Mouse (Mus musculus): ENCODE data around the gene Spock1. TPM values are rescaled to one million over a fixed set of nuclear protein-coding genes. Genes with fewer than 3 reads are reported as not detected.

Spock1 gene
- polyA plus RNA-seq, 1 experiment from 2014 or later = 1.2 TPM

DNA sequence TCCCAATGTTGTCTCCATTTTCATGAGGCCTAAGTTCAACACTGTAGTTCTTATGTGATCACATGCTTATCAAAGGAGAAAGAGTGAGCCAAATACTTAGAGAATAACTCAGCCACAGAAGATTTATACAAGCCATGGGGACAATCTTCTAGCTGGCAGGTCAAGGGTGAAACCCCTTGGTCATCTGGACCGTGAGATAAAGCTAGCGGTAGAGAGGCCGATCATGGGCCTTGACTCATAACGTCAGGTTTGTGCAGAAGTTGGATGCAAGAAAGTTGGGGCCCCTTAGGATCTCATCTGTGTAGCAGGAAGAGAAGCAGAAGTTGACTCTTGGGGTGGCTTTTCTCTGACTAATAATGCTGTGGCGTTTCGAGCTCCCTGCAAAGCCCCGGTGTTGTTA, 253.8 kb downstream of the Spock1 start:
- H3K4me3 ChIP-seq (ENCODE audit: low read depth, low read length) = no peak overlapping the region
- H3K9ac ChIP-seq (ENCODE audit: low read length) = no peak overlapping the region
- H3K36me3 ChIP-seq (ENCODE audit: control insufficient read depth, insufficient read depth, low read length) = no peaks in the 10 kb centered on the region
- no peak for ATAC-seq (ENCODE audit: insufficient number of reproducible peaks, low FRiP score, low TSS enrichment, low read depth)
- no peaks in the 10 kb centered on the region for H3K9me3 ChIP-seq (ENCODE audit: control insufficient read depth, low read length)
- 85% methylated on average over 7 of the region's 7 CpGs for WGBS
- H3K27ac ChIP-seq (replicated peaks; ENCODE audit: low read depth, low read length) = no peak overlapping the region
- no peak for DNase-seq (ENCODE audit: low spot score)
- no peak overlapping the region for H3K4me2 ChIP-seq (ENCODE audit: low read depth, severe bottlenecking)
- no peaks in the 10 kb centered on the region for H3K27me3 ChIP-seq (ENCODE audit: control insufficient read depth, insufficient read depth, low read length)
- no peaks in the 10 kb centered on the region for H3K4me1 ChIP-seq (ENCODE audit: control insufficient read depth, insufficient read depth, low read length)

DNA sequence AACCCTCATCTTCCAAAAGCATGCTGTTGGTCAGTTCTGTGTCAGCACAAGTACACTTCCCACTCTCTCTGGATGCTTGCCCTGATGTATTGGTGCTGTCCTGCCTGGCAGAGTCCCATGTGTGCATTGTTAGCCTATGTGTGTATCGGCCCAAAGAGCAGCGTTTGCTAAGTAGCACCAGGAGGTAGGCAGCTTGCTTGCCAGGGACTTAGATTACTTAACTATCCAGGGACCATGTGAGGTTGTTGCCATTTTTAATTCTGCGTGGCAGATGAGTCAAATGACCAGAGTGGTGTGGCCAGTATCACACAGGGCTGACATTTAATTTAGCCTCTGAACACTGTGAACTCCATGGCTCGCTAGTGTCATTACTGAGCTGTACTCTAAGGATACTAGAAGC, 256.9 kb downstream of the Spock1 start:
- no peaks in the 10 kb centered on the region for H3K4me1 ChIP-seq (ENCODE audit: control insufficient read depth, insufficient read depth, low read length)
- no peak for DNase-seq (ENCODE audit: low spot score)
- no peak overlapping the region for H3K4me3 ChIP-seq (ENCODE audit: low read depth, low read length)
- no peak overlapping the region for H3K4me2 ChIP-seq (ENCODE audit: low read depth, severe bottlenecking)
- no peaks in the 10 kb centered on the region for H3K9me3 ChIP-seq (ENCODE audit: control insufficient read depth, low read length)
- 87% methylated on average over 4 of the region's 4 CpGs for WGBS
- H3K36me3 ChIP-seq (ENCODE audit: control insufficient read depth, insufficient read depth, low read length) = no peaks in the 10 kb centered on the region
- H3K27me3 ChIP-seq (ENCODE audit: control insufficient read depth, insufficient read depth, low read length) = no peaks in the 10 kb centered on the region
- no peak overlapping the region for H3K9ac ChIP-seq (ENCODE audit: low read length)
- no peak overlapping the region for H3K27ac ChIP-seq (replicated peaks; ENCODE audit: low read depth, low read length)
- no peak for ATAC-seq (ENCODE audit: insufficient number of reproducible peaks, low FRiP score, low TSS enrichment, low read depth)

DNA sequence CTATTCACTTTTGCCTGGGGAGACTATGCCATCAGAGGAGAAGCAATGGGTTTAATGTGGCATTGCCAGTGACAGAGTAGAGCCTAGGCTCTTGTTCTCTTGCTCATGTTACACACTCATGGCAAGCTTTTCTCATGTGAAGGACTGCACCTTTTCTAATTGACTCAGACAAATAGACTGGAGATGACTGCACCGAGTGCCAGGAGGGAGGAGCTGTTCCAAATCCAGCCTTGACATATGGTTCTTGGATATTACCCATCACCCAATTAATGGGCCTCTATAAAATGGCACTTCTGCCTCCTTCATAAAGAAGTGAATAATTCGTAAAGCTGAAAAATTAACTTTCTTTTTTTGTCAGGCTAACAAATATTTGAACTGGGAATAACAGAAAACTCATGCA, 259.3 kb downstream of the Spock1 start:
- Histone ChIP-seq H3K4me1 (ENCODE audit: control insufficient read depth, insufficient read depth, low read length) (no peaks in the 10 kb centered on the region), H3K4me3 (ENCODE audit: low read depth, low read length) (no peak overlapping the region), H3K9me3 (ENCODE audit: control insufficient read depth, low read length) (no peaks in the 10 kb centered on the region), H3K4me2 (ENCODE audit: low read depth, severe bottlenecking) (no peak overlapping the region), H3K36me3 (ENCODE audit: control insufficient read depth, insufficient read depth, low read length) (no peaks in the 10 kb centered on the region), H3K27ac (replicated peaks; ENCODE audit: low read depth, low read length) (no peak overlapping the region), H3K27me3 (ENCODE audit: control insufficient read depth, insufficient read depth, low read length) (no peaks in the 10 kb centered on the region), H3K9ac (ENCODE audit: low read length) (no peak overlapping the region)
- ATAC-seq (ENCODE audit: insufficient number of reproducible peaks, low FRiP score, low TSS enrichment, low read depth) (no peak), DNase-seq (ENCODE audit: low spot score) (no peak)
- WGBS = 79% methylated on average over 2 of the region's 2 CpGs

DNA sequence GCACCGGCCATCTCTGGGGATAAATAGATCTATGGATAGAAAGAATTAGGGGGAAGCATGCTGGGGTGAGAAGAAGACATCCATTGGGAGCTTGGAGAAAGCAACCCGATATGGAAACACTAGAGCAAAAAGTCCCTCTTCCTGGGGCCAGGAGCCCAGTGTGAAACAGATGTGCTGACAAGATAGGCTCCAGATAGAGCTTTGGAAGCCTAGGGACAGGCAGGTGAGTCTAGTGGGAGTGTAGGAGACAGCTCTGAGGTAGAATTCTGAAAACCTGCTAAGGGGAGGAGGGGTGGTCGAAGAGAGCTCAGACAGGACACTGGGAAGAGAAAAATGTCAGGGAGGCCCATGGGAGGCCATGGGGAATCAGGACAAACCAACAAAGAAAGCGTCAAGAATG, 260.7 kb downstream of the Spock1 start:
- Histone ChIP-seq H3K27me3 (ENCODE audit: control insufficient read depth, insufficient read depth, low read length) (no peaks in the 10 kb centered on the region), H3K36me3 (ENCODE audit: control insufficient read depth, insufficient read depth, low read length) (no peaks in the 10 kb centered on the region), H3K4me3 (ENCODE audit: low read depth, low read length) (no peak overlapping the region), H3K27ac (replicated peaks; ENCODE audit: low read depth, low read length) (no peak overlapping the region), H3K4me1 (ENCODE audit: control insufficient read depth, insufficient read depth, low read length) (no peaks in the 10 kb centered on the region), H3K9me3 (ENCODE audit: control insufficient read depth, low read length) (no peaks in the 10 kb centered on the region), H3K9ac (ENCODE audit: low read length) (no peak overlapping the region), H3K4me2 (ENCODE audit: low read depth, severe bottlenecking) (no peak overlapping the region)
- 80% methylated on average over 4 of the region's 4 CpGs for WGBS
- no peak for DNase-seq (ENCODE audit: low spot score)
- no peak for ATAC-seq (ENCODE audit: insufficient number of reproducible peaks, low FRiP score, low TSS enrichment, low read depth)

DNA sequence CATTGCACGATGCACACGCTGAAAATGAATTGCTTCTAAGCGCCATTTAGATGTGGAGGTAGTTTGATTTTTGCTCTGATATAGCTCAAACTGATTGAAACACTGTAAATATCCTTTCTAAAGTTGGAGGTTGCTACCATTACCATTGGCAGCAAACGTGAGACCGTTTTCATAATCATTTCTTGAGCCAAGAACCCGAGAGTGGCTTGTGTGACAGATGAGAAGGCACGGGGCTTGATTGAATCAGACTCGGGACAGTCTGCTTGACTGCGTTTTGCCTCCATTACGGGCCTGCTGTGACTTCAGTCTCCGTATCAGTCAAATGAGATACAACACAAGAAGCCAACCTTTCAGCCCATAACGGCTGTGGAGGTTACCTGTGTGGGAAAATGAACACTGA, 265.1 kb downstream of the Spock1 start:
- Histone ChIP-seq H3K27ac (replicated peaks; ENCODE audit: low read depth, low read length) (no peak overlapping the region), H3K27me3 (ENCODE audit: control insufficient read depth, insufficient read depth, low read length) (no peaks in the 10 kb centered on the region), H3K4me3 (ENCODE audit: low read depth, low read length) (no peak overlapping the region), H3K4me2 (ENCODE audit: low read depth, severe bottlenecking) (no peak overlapping the region), H3K4me1 (ENCODE audit: control insufficient read depth, insufficient read depth, low read length) (no peaks in the 10 kb centered on the region), H3K36me3 (ENCODE audit: control insufficient read depth, insufficient read depth, low read length) (no peaks in the 10 kb centered on the region), H3K9ac (ENCODE audit: low read length) (no peak overlapping the region), H3K9me3 (ENCODE audit: control insufficient read depth, low read length) (no peaks in the 10 kb centered on the region)
- ATAC-seq (ENCODE audit: insufficient number of reproducible peaks, low FRiP score, low TSS enrichment, low read depth) (no peak), DNase-seq (ENCODE audit: low spot score) (no peak)
- 85% methylated on average over 12 of the region's 12 CpGs for WGBS

DNA sequence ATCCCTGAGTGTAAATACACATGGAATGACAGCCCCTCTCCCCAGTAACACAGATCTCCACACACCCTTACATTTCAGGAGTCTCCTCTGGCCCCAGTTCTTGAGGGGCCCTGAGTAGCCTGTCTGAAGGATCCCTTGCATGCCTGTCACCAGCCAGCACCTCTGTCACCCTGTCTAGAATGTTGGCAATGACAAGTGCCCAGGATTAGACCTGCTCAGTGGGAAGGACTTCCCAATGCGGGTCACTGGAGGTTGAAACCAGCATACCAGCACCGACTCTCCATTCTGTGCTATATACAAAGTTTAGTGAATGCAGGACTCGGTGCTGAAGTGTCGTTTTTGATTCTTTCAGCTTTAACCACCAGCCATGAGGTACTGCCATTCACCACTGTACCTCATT, 266.5 kb downstream of the Spock1 start:
- ATAC-seq (ENCODE audit: insufficient number of reproducible peaks, low FRiP score, low TSS enrichment, low read depth) (no peak), DNase-seq (ENCODE audit: low spot score) (no peak)
- Histone ChIP-seq H3K4me1 (ENCODE audit: control insufficient read depth, insufficient read depth, low read length) (no peaks in the 10 kb centered on the region), H3K9ac (ENCODE audit: low read length) (no peak overlapping the region), H3K4me3 (ENCODE audit: low read depth, low read length) (no peak overlapping the region), H3K9me3 (ENCODE audit: control insufficient read depth, low read length) (no peaks in the 10 kb centered on the region), H3K27ac (replicated peaks; ENCODE audit: low read depth, low read length) (no peak overlapping the region), H3K36me3 (ENCODE audit: control insufficient read depth, insufficient read depth, low read length) (no peaks in the 10 kb centered on the region), H3K4me2 (ENCODE audit: low read depth, severe bottlenecking) (no peak overlapping the region), H3K27me3 (ENCODE audit: control insufficient read depth, insufficient read depth, low read length) (no peaks in the 10 kb centered on the region)
- 89% methylated on average over 4 of the region's 4 CpGs for WGBS

DNA sequence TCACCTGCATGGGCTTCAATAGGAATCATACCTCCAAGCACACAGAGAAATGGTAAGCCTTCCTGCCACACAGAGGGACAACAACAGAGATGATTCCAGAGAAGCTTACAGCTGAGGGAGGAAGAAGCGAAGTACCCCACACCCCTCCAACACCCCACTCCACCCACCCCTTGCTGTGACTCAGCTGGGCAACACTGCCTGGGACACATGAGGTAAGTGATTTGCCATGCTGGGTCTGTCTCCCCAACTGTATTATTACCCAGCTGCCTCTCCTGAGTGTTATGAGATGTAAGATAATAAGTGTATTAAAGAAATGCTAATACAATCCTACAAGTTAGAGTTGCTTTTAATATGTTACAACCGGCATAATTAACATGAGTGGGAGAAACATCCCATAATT, 267.2 kb downstream of the Spock1 start:
- Histone ChIP-seq H3K4me2 (ENCODE audit: low read depth, severe bottlenecking) (no peak overlapping the region), H3K4me3 (ENCODE audit: low read depth, low read length) (no peak overlapping the region), H3K9me3 (ENCODE audit: control insufficient read depth, low read length) (no peaks in the 10 kb centered on the region), H3K9ac (ENCODE audit: low read length) (no peak overlapping the region), H3K4me1 (ENCODE audit: control insufficient read depth, insufficient read depth, low read length) (no peaks in the 10 kb centered on the region), H3K27ac (replicated peaks; ENCODE audit: low read depth, low read length) (no peak overlapping the region), H3K27me3 (ENCODE audit: control insufficient read depth, insufficient read depth, low read length) (no peaks in the 10 kb centered on the region), H3K36me3 (ENCODE audit: control insufficient read depth, insufficient read depth, low read length) (no peaks in the 10 kb centered on the region)
- ATAC-seq (ENCODE audit: insufficient number of reproducible peaks, low FRiP score, low TSS enrichment, low read depth) (no peak), DNase-seq (ENCODE audit: low spot score) (no peak)
- 87% methylated on average over 2 of the region's 2 CpGs for WGBS

DNA sequence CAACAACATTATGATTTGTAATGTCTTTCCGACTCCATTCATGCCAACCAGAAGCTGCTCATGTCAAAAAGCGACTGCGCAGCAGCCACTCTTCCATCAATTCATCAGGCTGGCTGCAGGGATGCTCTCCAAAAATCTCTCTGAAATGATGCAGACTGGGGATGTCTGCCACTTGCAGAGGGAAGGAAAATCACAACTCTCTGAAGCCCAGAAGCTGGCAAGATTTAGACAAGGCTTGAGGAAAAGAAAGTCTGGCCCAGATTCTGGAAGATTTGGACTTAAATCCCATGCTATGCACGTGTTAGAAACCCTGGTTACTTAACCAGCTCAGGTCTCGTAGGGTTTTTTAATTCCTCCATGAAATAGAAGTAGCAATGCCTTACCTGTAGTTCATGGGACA, 269.3 kb downstream of the Spock1 start:
- no peaks in the 10 kb centered on the region for H3K27me3 ChIP-seq (ENCODE audit: control insufficient read depth, insufficient read depth, low read length)
- H3K4me2 ChIP-seq (ENCODE audit: low read depth, severe bottlenecking) = no peak overlapping the region
- H3K9ac ChIP-seq (ENCODE audit: low read length) = no peak overlapping the region
- H3K4me3 ChIP-seq (ENCODE audit: low read depth, low read length) = no peak overlapping the region
- ATAC-seq (ENCODE audit: insufficient number of reproducible peaks, low FRiP score, low TSS enrichment, low read depth) = no peak
- WGBS = 90% methylated on average over 5 of the region's 5 CpGs
- H3K4me1 ChIP-seq (ENCODE audit: control insufficient read depth, insufficient read depth, low read length) = no peaks in the 10 kb centered on the region
- no peak overlapping the region for H3K27ac ChIP-seq (replicated peaks; ENCODE audit: low read depth, low read length)
- H3K36me3 ChIP-seq (ENCODE audit: control insufficient read depth, insufficient read depth, low read length) = no peaks in the 10 kb centered on the region
- DNase-seq (ENCODE audit: low spot score) = no peak
- H3K9me3 ChIP-seq (ENCODE audit: control insufficient read depth, low read length) = no peaks in the 10 kb centered on the region

DNA sequence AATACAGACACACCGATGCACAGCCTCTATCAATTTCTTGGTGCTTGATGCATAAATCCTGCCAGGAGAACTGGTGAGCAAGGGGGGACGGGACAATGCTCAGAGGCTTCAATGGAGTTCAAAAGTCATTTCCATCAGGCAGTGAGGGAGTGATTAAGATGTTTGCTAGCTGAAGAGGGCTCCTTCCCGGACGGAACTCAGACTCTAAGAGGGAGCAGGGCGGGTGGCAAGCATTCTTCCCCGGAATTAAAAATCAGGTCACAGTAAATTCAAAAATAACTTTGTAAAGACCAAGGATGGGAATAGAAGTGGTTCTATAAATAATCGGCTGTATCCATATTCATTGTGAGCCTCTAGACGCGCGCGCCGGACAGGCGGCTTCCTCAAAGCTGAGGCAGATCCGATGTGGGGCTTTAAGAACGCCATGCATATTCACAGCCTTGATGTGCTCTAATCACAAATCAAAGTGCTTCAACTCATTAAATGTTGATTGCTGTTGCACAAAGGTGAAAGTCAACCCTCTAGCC, 270.5 kb downstream of the Spock1 start:
- ATAC-seq (ENCODE audit: insufficient number of reproducible peaks, low FRiP score, low TSS enrichment, low read depth) (no peak), DNase-seq (ENCODE audit: low spot score) (no peak)
- WGBS = 93% methylated on average over 15 of the region's 15 CpGs
- Histone ChIP-seq H3K27me3 (ENCODE audit: control insufficient read depth, insufficient read depth, low read length) (no peaks in the 10 kb centered on the region), H3K4me1 (ENCODE audit: control insufficient read depth, insufficient read depth, low read length) (no peaks in the 10 kb centered on the region), H3K9ac (ENCODE audit: low read length) (no peak overlapping the region), H3K9me3 (ENCODE audit: control insufficient read depth, low read length) (no peaks in the 10 kb centered on the region), H3K27ac (replicated peaks; ENCODE audit: low read depth, low read length) (no peak overlapping the region), H3K4me3 (ENCODE audit: low read depth, low read length) (no peak overlapping the region), H3K4me2 (ENCODE audit: low read depth, severe bottlenecking) (no peak overlapping the region), H3K36me3 (ENCODE audit: control insufficient read depth, insufficient read depth, low read length) (no peaks in the 10 kb centered on the region)

Measured in limb, embryonic 11.5 days (tissue).